Mouse (Mus musculus): ENCODE measurements around the gene Chdh.
A peak's percentile ranks its signal among the peaks of the same experiment; 100 is the strongest.

Chdh gene

GRCm38 (mm10) chr14:30008733-30009575 is at the start of gene Chdh, which contains the start of gene Il17rb:
Gene Chdh, plus strand, starts transcription at chr14:30009023.
Gene Il17rb, minus strand, starts transcription at chr14:30008896.
- peak; percentile 78 to 80 for DNase-seq

- DNase-seq: no peak
These were observed 41.2 kb upstream of the Chdh start for GRCm38 (mm10) chr14:29967611-29968010.

GRCm38 (mm10) chr14:29968075-29968821 is 40.6 kb upstream of the Chdh start, which contains the start of gene Selenok:
Gene Selenok, plus strand, starts transcription at chr14:29968308.
- peak; percentile 98 to 99 for DNase-seq

- DNase-seq: no peak
These were observed 37.4 kb upstream of the Chdh start for GRCm38 (mm10) chr14:29971446-29971845.

- no peak for DNase-seq
These were observed 36.8 kb upstream of the Chdh start for GRCm38 (mm10) chr14:29971993-29972392.

GRCm38 (mm10) chr14:29976927-29977326 is 31.9 kb upstream of the Chdh start:
- DNase-seq: no peak

- DNase-seq: peak; percentile 98
These were observed 30.3 kb upstream of the Chdh start, which contains the start of gene Actr8 for GRCm38 (mm10) chr14:29978254-29979204. Gene Actr8, plus strand, starts transcription at chr14:29978337.

- DNase-seq: peak; percentile 42 to 52
These were observed 28.2 kb upstream of the Chdh start for GRCm38 (mm10) chr14:29980447-29981205.

GRCm38 (mm10) chr14:29986096-29986495 is 22.7 kb upstream of the Chdh start:
- DNase-seq: no peak

- peak in 1 of 2 experiments; percentile 29 for DNase-seq
These were observed 21.5 kb upstream of the Chdh start for GRCm38 (mm10) chr14:29987276-29987675.

- no peak for DNase-seq
These were observed 21.1 kb upstream of the Chdh start for GRCm38 (mm10) chr14:29987739-29988138.

GRCm38 (mm10) chr14:29988337-29988736 is 20.5 kb upstream of the Chdh start:
- no peak for DNase-seq

- no peak for DNase-seq
These were observed 13.8 kb upstream of the Chdh start for GRCm38 (mm10) chr14:29994976-29995375.

GRCm38 (mm10) chr14:29996000-29996751 is 12.6 kb upstream of the Chdh start:
- no peak for DNase-seq

- DNase-seq: no peak
These were observed 11.5 kb upstream of the Chdh start for GRCm38 (mm10) chr14:29997345-29997744.

GRCm38 (mm10) chr14:29998747-29999474 is 9.9 kb upstream of the Chdh start:
- DNase-seq: no peak

GRCm38 (mm10) chr14:29999475-29999811 is 9.4 kb upstream of the Chdh start:
- no peak for DNase-seq

GRCm38 (mm10) chr14:30009864-30010560 is 1.2 kb downstream of the Chdh start:
- peak; percentile 91 to 92 for DNase-seq

- DNase-seq: peak; percentile 30 to 63
These were observed 3.2 kb downstream of the Chdh start for GRCm38 (mm10) chr14:30011886-30012560.

All from cerebellum, postnatal 10 days (tissue).